Mouse (Mus musculus): ENCODE results near the gene Fancg. TPM values are rescaled to one million over a fixed set of nuclear protein-coding genes. Genes with fewer than 3 reads are reported as not detected.
A peak's percentile ranks its signal among the peaks of the same experiment; 100 is the strongest.

Fancg gene
- polyA plus RNA-seq, 1 experiment = 26.9 TPM

GRCm38 (mm10) chr4:43032501-43032900 is 22.2 kb upstream of the Fancg start:
- no peak for DNase-seq (ENCODE audit: low read depth)
- TF ChIP-seq POLR2A (IDR thresholded peaks at IDR 0.05; ENCODE audit: borderline replicate concordance, extremely low read depth, insufficient read depth, insufficient read length, poor library complexity, severe bottlenecking) (no peak), CTCF (IDR thresholded peaks at IDR 0.05; ENCODE audit: borderline replicate concordance, extremely low read depth, insufficient read depth, insufficient read length) (no peak)

GRCm38 (mm10) chr4:43031237-43031995 is 21.1 kb upstream of the Fancg start, which contains the start of gene Stoml2:
Gene Stoml2 (minus strand): TSS chr4:43031710.
- TF ChIP-seq CTCF (IDR thresholded peaks at IDR 0.05; ENCODE audit: borderline replicate concordance, extremely low read depth, insufficient read depth, insufficient read length) (peak; percentile 39; the same call in 1 of the 2 replicates), POLR2A (IDR thresholded peaks at IDR 0.05; ENCODE audit: borderline replicate concordance, extremely low read depth, insufficient read depth, insufficient read length, poor library complexity, severe bottlenecking) (peak; percentile 58; the same call in 1 of the 2 replicates)
- DNase-seq (ENCODE audit: low read depth) = peak; percentile 99

- no peak for DNase-seq (ENCODE audit: low read depth)
- TF ChIP-seq CTCF (IDR thresholded peaks at IDR 0.05; ENCODE audit: borderline replicate concordance, extremely low read depth, insufficient read depth, insufficient read length) (no peak), POLR2A (IDR thresholded peaks at IDR 0.05; ENCODE audit: borderline replicate concordance, extremely low read depth, insufficient read depth, insufficient read length, poor library complexity, severe bottlenecking) (no peak)
Observed at GRCm38 (mm10) chr4:43030780-43031230, 20.5 kb upstream of the Fancg start.

GRCm38 (mm10) chr4:43030352-43030751 is 20.0 kb upstream of the Fancg start:
- DNase-seq (ENCODE audit: low read depth) = no peak
- TF ChIP-seq POLR2A (IDR thresholded peaks at IDR 0.05; ENCODE audit: borderline replicate concordance, extremely low read depth, insufficient read depth, insufficient read length, poor library complexity, severe bottlenecking) (no peak), CTCF (IDR thresholded peaks at IDR 0.05; ENCODE audit: borderline replicate concordance, extremely low read depth, insufficient read depth, insufficient read length) (no peak)

GRCm38 (mm10) chr4:43029749-43030148 is 19.4 kb upstream of the Fancg start:
- TF ChIP-seq CTCF (IDR thresholded peaks at IDR 0.05; ENCODE audit: borderline replicate concordance, extremely low read depth, insufficient read depth, insufficient read length) (no peak), POLR2A (IDR thresholded peaks at IDR 0.05; ENCODE audit: borderline replicate concordance, extremely low read depth, insufficient read depth, insufficient read length, poor library complexity, severe bottlenecking) (no peak)
- DNase-seq (ENCODE audit: low read depth) = no peak

- TF ChIP-seq CTCF (IDR thresholded peaks at IDR 0.05; ENCODE audit: borderline replicate concordance, extremely low read depth, insufficient read depth, insufficient read length) (no peak), POLR2A (IDR thresholded peaks at IDR 0.05; ENCODE audit: borderline replicate concordance, extremely low read depth, insufficient read depth, insufficient read length, poor library complexity, severe bottlenecking) (no peak)
Observed at GRCm38 (mm10) chr4:43029121-43029520, 18.8 kb upstream of the Fancg start.

GRCm38 (mm10) chr4:43025084-43025960 is 15.0 kb upstream of the Fancg start, which contains the start of gene Pigo:
Gene Pigo (minus strand): TSS chr4:43025819.
- peak; percentile 97 for DNase-seq (ENCODE audit: low read depth)
- peak; percentile 92 for TF ChIP-seq CTCF (IDR thresholded peaks at IDR 0.05; ENCODE audit: borderline replicate concordance, extremely low read depth, insufficient read depth, insufficient read length)
- peak; percentile 56; the same call in 1 of the 2 replicates for TF ChIP-seq POLR2A (IDR thresholded peaks at IDR 0.05; ENCODE audit: borderline replicate concordance, extremely low read depth, insufficient read depth, insufficient read length, poor library complexity, severe bottlenecking)

More at GRCm38 (mm10) chr4:43029121-43029520, 18.8 kb upstream of the Fancg start:
- DNase-seq (ENCODE audit: low read depth) = no peak

GRCm38 (mm10) chr4:43024673-43025072 is 14.4 kb upstream of the Fancg start:
- TF ChIP-seq CTCF (IDR thresholded peaks at IDR 0.05; ENCODE audit: borderline replicate concordance, extremely low read depth, insufficient read depth, insufficient read length) (no peak), POLR2A (IDR thresholded peaks at IDR 0.05; ENCODE audit: borderline replicate concordance, extremely low read depth, insufficient read depth, insufficient read length, poor library complexity, severe bottlenecking) (no peak)
- no peak for DNase-seq (ENCODE audit: low read depth)

GRCm38 (mm10) chr4:43021341-43021740 is 11.0 kb upstream of the Fancg start:
- TF ChIP-seq CTCF (IDR thresholded peaks at IDR 0.05; ENCODE audit: borderline replicate concordance, extremely low read depth, insufficient read depth, insufficient read length) (no peak), POLR2A (IDR thresholded peaks at IDR 0.05; ENCODE audit: borderline replicate concordance, extremely low read depth, insufficient read depth, insufficient read length, poor library complexity, severe bottlenecking) (no peak)
- no peak for DNase-seq (ENCODE audit: low read depth)

GRCm38 (mm10) chr4:43020876-43021275 is 10.6 kb upstream of the Fancg start:
- TF ChIP-seq CTCF (IDR thresholded peaks at IDR 0.05; ENCODE audit: borderline replicate concordance, extremely low read depth, insufficient read depth, insufficient read length) (no peak), POLR2A (IDR thresholded peaks at IDR 0.05; ENCODE audit: borderline replicate concordance, extremely low read depth, insufficient read depth, insufficient read length, poor library complexity, severe bottlenecking) (no peak)
- no peak for DNase-seq (ENCODE audit: low read depth)

All from brain, embryonic 14.5 days (tissue).